Mouse (Mus musculus) ES-Bruce4 (cell line): ENCODE results near the gene Amer1.

ENCODE experiments used
- EP300 ChIP-seq: IDR thresholded peaks from 2 replicates; pipeline ENCODE4 v1.6.1; 2011; ENCODE audit warnings: low read depth, low read length; ENCODE audit not compliant: insufficient read depth
- POLR2A ChIP-seq: IDR thresholded peaks from one replicate; pipeline ENCODE4 v1.8.1; 2011; ENCODE audit warnings: low read length; ENCODE audit not compliant: insufficient read depth

GRCm38 (mm10) chrX:95442261-95442660 lies 2.4 kb downstream of the Amer1 start:
- no peak for TF ChIP-seq EP300
- TF ChIP-seq POLR2A, result no peak
